Mouse (Mus musculus) forebrain, embryonic 14.5 days (tissue): ENCODE measurements at regions not wholly inside any gene's neighbourhood (a gene's known extent, or its start where the extent isn't known, plus 50 kb on each side); places are given as distances from the start of the nearest gene placed in this dataset.

Experiments used
- ATAC-seq: fragments of 200-750 bp; cut with Nextera tagmentation; 2 replicates; pipeline ENCODE4 v1.8.0; 2017; ENCODE audit warnings: mild to moderate bottlenecking, moderate library complexity
- DNase-seq: peaks from one replicate; pipeline ENCODE4 v3.0.0-alpha.2; 2015; ENCODE audit warnings: low spot score
- H3K27ac ChIP-seq: fragments of 300-500 bp; sonication (generic); 2 replicates; pipeline ENCODE4 v1.5.1; 2014; ENCODE audit warnings: low read depth, mild to moderate bottlenecking, control low read depth, low read length, moderate library complexity
- H3K27me3 ChIP-seq: fragments of 300-500 bp; sonication (generic); replicated peaks from 2 replicates; pipeline ENCODE4 v1.6.1; 2014; ENCODE audit warnings: low read length, control low read depth, mixed read lengths; ENCODE audit not compliant: control insufficient read depth, insufficient read depth
- H3K36me3 ChIP-seq: fragments of 300-500 bp; sonication (generic); 2 replicates; pipeline ENCODE4 v1.6.1; 2014; ENCODE audit warnings: low read length, control low read depth; ENCODE audit not compliant: control insufficient read depth, insufficient read depth
- H3K4me1 ChIP-seq: fragments of 300-500 bp; sonication (generic); 2 replicates; pipeline ENCODE4 v1.6.1; 2014; ENCODE audit warnings: antibody characterized with exemption, low read length, control low read depth; ENCODE audit not compliant: control insufficient read depth, insufficient read depth
- H3K4me2 ChIP-seq: fragments of 300-500 bp; sonication (generic); 2 replicates; pipeline ENCODE4 v1.6.1; 2014; ENCODE audit warnings: mild to moderate bottlenecking, control low read depth, low read length
- H3K4me3 ChIP-seq: fragments of 300-500 bp; sonication (generic); 2 replicates; pipeline ENCODE4 v1.5.1; 2014; ENCODE audit warnings: low read depth, low read length, control low read depth
- H3K9ac ChIP-seq: fragments of 300-500 bp; sonication (generic); 2 replicates; pipeline ENCODE4 v1.6.1; 2014; ENCODE audit warnings: mild to moderate bottlenecking, low read length, control low read depth, moderate library complexity
- H3K9me3 ChIP-seq: fragments of 300-500 bp; sonication (generic); replicated peaks from 2 replicates; pipeline ENCODE4 v1.6.1; 2016; ENCODE audit warnings: low read length, control low read depth, mixed read lengths; ENCODE audit not compliant: control insufficient read depth
- WGBS: fragments of 180-500 bp; shearing (Covaris S2); extraction: QIAGEN DNeasy Blood & Tissue Kit; methylation state at CpG from one replicate; pipeline ENCODE4 v1.1.7; 2014; 5-methylcytosine and 5-hydroxymethylcytosine counted together

DNA sequence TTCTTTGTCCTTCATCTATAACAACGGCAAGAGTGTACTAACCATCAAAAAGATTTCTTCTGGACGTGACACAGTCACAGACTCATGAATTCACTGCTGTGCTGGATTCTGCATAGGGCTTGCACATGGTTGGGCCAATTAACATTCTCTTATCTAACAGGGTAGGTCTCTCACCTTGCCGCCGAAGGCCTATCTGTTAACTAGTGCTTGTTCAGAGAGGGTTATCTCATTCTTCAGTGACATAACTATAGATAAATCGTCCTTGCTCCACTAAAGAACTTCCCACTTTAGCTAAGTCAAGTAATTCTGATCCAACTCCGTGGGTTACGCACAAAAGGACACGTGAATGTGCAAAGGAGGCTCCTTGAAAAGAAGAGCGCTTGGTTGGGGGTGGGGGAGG, 899.6 kb downstream of the Basp1 start:
- no peak for ATAC-seq
- Histone ChIP-seq H3K4me3 (no peak overlapping the region), H3K36me3 (no peaks in the 10 kb centered on the region), H3K27me3 (no peaks in the 10 kb centered on the region), H3K9me3 (no peaks in the 10 kb centered on the region), H3K4me2 (no peak overlapping the region), H3K4me1 (no peaks in the 10 kb centered on the region), H3K27ac (no peak overlapping the region), H3K9ac (no peak overlapping the region)
- DNase-seq: no peak
- WGBS: 90% methylated on average over 9 of the region's 9 CpGs

DNA sequence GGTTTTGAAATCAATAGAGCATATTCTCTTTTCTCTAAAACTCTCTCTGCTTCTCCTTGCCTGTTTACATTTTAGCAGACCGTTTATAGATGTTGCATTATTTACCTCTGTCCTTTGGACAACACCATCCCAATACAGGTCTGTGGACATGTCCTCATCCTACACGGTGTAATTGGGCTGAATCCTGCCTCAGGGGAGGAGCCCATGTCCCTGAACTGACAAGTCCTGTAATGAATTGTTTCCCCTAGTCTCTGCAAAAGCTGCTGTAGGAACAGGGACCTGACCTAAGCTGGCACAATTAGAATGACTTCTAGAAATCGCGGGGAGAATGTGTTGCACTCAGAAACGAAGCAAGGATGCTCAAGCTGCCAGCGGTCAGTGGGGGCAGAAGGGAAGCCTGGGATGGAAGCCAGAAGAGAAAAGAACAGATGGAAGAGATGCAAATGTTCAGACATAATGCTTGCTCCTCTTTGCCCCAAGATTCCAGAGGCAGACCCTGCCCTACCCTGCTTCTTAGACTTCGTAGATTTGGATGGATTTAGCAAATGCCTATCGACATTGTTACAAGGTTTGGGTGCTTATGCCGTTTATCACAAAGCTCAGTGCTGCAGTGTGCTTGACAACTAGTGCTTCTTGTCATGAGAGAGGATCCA, 911.5 kb downstream of the Basp1 start:
- Histone ChIP-seq H3K4me2 (no peak overlapping the region), H3K36me3 (no peaks in the 10 kb centered on the region), H3K4me1 (no peaks in the 10 kb centered on the region), H3K9ac (no peak overlapping the region), H3K27me3 (no peaks in the 10 kb centered on the region), H3K4me3 (no peak overlapping the region), H3K27ac (no peak overlapping the region), H3K9me3 (no peaks in the 10 kb centered on the region)
- no peak for ATAC-seq
- 73% methylated on average over 9 of the region's 9 CpGs for WGBS
- peak; percentile 7 for DNase-seq

DNA sequence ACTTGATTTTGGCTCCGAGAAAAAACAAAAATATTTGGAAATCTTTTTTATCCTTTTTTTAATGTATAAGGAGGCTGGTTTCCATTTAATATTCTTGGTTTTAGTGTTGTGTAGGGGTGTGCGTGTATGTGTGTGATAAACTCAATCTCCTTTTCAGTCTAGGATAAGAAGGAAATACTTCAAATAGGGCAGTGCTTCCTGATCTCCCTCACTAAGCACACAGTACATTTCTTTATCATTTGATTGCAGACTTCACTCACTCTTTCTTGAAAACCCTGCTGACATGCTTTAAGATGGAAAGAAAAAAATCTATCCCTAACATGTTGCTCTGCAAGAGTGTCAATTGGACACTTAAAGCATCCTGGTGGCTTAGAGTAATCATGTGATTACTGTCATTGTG, 927.3 kb downstream of the Basp1 start:
- DNase-seq (no peak), ATAC-seq (no peak)
- H3K27me3 ChIP-seq: no peaks in the 10 kb centered on the region
- no peaks in the 10 kb centered on the region for H3K36me3 ChIP-seq
- no peak overlapping the region for H3K9ac ChIP-seq
- H3K4me1 ChIP-seq: no peaks in the 10 kb centered on the region
- no peak overlapping the region for H3K4me2 ChIP-seq
- 83% methylated on average over 2 of the region's 2 CpGs for WGBS
- H3K9me3 ChIP-seq: no peaks in the 10 kb centered on the region
- H3K27ac ChIP-seq: no peak overlapping the region
- H3K4me3 ChIP-seq: no peak overlapping the region

DNA sequence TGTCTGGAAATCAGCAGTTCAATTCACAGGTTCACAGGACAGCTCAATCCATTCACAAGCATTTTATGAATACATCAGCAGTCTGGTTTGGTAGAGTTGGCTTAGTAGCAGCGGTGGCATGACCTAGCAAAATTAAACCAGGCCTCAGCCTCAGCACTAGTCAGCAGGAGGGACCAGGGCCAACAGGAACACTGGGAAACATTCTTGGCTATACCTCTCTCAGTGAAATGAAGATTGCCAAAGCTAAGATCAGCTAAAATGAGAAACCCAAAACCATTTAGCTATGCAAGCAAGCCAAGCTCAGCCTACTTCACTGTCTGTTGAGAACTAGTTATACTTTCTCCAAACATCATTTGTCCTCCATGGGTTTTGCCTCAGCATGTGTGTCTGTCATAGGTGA, 945.3 kb downstream of the Basp1 start:
- H3K4me2 ChIP-seq: no peak overlapping the region
- H3K9ac ChIP-seq: no peak overlapping the region
- no peaks in the 10 kb centered on the region for H3K9me3 ChIP-seq
- ATAC-seq (no peak), DNase-seq (no peak)
- H3K4me1 ChIP-seq: no peaks in the 10 kb centered on the region
- no peak overlapping the region for H3K27ac ChIP-seq
- H3K36me3 ChIP-seq: no peaks in the 10 kb centered on the region
- no peaks in the 10 kb centered on the region for H3K27me3 ChIP-seq
- WGBS: 69% methylated on average over 1 of the region's 1 CpGs
- H3K4me3 ChIP-seq: no peak overlapping the region

DNA sequence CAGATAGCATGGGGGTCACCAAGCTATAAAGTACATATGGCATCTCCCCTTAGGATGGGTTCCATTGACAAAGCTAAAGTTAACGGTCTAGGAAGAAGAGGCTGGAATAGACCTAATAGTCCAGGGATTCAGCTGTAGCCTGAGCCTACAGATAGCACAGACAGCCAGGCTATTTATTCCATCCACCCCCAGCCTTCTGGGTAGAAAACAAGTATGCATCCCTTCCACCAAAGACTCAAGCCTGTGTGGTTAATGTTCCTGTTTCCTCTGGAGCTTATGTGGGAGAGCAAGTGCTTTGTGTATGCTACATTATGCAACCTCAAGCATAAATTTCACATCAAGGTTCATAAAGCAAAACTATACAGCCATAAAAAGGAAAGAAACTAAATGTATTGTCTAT, 955.8 kb downstream of the Basp1 start:
- Histone ChIP-seq H3K27ac (no peak overlapping the region), H3K4me2 (no peak overlapping the region), H3K9ac (no peak overlapping the region), H3K27me3 (no peaks in the 10 kb centered on the region), H3K9me3 (no peaks in the 10 kb centered on the region), H3K36me3 (no peaks in the 10 kb centered on the region), H3K4me3 (no peak overlapping the region), H3K4me1 (no peaks in the 10 kb centered on the region)
- no peak for DNase-seq
- ATAC-seq: no peak
- WGBS: 85% methylated on average over 1 of the region's 1 CpGs

DNA sequence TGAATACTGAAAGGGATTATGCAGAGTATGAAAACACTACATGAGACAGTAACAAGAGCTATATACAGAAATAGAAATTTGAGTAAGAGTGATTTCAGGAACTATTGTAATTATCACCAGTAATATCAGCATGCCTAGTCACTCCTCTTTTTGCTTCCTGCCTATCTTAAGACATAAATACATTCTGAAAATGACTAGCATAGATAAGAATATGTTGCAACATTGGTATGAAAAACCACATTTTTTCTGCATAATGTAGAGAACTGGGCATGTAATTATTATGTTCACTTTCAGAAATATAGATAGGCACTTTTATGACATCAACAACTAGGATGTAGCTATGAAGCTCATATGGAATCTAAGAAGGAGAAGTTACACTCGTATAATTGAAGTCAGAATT, 980.5 kb downstream of the Basp1 start:
- 88% methylated on average over 1 of the region's 1 CpGs for WGBS
- DNase-seq (no peak), ATAC-seq (no peak)
- Histone ChIP-seq H3K27ac (no peak overlapping the region), H3K4me2 (no peak overlapping the region), H3K4me3 (no peak overlapping the region), H3K4me1 (no peaks in the 10 kb centered on the region), H3K9ac (no peak overlapping the region), H3K27me3 (no peaks in the 10 kb centered on the region), H3K36me3 (no peaks in the 10 kb centered on the region), H3K9me3 (no peaks in the 10 kb centered on the region)

DNA sequence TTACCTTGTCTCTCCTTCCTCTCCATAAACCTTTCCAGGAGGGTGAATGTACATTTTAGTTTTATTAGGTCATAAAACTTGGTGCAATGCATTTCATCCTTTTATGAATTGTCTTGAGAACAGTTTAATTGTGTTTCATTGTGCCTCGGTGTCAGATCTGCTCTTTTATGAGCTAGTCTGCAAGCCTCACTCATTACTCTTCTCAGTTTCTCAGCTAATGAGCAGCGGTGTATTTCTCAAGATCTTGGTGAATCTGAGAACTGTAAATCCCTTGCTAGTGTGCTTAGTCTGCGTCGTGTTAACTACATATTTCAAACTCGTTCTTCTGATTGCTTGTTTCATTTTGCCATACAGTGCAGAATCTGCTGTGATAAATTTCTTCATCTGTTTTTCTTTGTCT, 984.4 kb downstream of the Basp1 start:
- Histone ChIP-seq H3K27ac (no peak overlapping the region), H3K9ac (no peak overlapping the region), H3K36me3 (no peaks in the 10 kb centered on the region), H3K4me2 (no peak overlapping the region), H3K4me1 (no peaks in the 10 kb centered on the region), H3K9me3 (no peaks in the 10 kb centered on the region), H3K27me3 (no peaks in the 10 kb centered on the region), H3K4me3 (no peak overlapping the region)
- ATAC-seq (no peak), DNase-seq (no peak)
- 63% methylated on average over 5 of the region's 5 CpGs for WGBS

DNA sequence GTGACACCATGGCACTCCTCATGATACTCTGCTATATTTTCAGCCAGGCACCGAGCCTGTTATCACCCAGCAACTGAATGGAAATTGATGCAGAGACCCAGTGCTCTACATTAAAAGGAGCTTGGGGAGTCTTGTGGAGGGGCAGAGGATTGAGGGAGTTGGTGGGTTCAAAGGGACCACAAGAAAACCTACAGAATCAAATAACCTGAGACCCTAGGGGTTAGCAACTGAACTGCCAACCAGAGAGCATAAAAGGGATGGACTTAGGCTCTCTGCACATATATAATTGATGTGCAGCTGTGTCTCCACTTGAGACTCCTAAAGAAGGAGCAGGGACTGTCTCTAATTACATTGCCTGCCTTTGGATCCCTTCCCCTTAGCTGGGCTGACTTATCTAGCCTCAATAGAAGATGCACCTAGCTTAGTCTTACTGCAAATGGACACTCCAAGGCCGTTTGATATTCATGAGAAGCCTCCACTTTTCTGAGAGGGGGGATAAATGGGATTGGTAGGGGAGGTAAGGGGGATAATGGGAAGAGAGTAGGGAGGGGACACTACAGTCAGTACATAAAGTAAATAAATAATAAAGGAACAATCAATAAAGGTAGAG, 991.1 kb downstream of the Basp1 start:
- Histone ChIP-seq H3K9ac (no peak overlapping the region), H3K4me3 (no peak overlapping the region), H3K36me3 (no peaks in the 10 kb centered on the region), H3K9me3 (no peaks in the 10 kb centered on the region), H3K27ac (no peak overlapping the region), H3K27me3 (no peaks in the 10 kb centered on the region), H3K4me2 (no peak overlapping the region), H3K4me1 (no peaks in the 10 kb centered on the region)
- DNase-seq: no peak
- 62% methylated on average over 2 of the region's 2 CpGs for WGBS
- no peak; the same call in 1 of the 2 replicates for ATAC-seq

DNA sequence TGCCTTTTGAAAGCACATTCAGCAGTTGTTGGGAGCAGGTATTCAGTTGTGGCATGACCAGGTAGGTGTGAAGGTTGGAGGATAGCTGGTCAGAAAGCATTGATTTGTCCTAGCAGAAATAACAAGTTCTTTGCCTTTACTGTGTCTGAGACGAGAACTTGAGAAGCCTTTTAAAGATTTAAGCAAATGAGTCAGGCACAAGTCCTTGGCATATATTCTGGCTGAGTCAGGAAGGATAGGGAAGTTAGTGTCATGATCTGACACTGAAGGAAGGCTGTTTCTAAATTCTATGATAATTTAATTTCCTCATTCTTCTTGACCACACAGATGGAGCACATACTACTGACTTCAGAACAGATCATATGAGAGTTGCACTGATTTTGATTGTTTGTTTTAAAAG, 993.8 kb downstream of the Basp1 start:
- Histone ChIP-seq H3K4me3 (no peak overlapping the region), H3K27ac (no peak overlapping the region), H3K36me3 (no peaks in the 10 kb centered on the region), H3K4me2 (no peak overlapping the region), H3K9me3 (no peaks in the 10 kb centered on the region), H3K9ac (no peak overlapping the region), H3K27me3 (no peaks in the 10 kb centered on the region), H3K4me1 (no peaks in the 10 kb centered on the region)
- ATAC-seq (no peak), DNase-seq (no peak)
- WGBS: 86% methylated on average over 1 of the region's 1 CpGs
